Mouse (Mus musculus): ENCODE measurements around the gene Csrnp1. TPM values are rescaled to one million over a fixed set of nuclear protein-coding genes. Genes with fewer than 3 reads are reported as not detected.

Gene Csrnp1
- polyA plus RNA-seq, 1 experiment from 2014 or later = 3.2 TPM

GRCm38 (mm10) chr9:119993092-119993844 is 8.8 kb upstream of the Csrnp1 start:
- WGBS = 48% methylated on average over 10 of the region's 10 CpGs
- no peak for ATAC-seq (ENCODE audit: insufficient number of reproducible peaks, insufficient read depth, low FRiP score, low read depth)
- no peak overlapping the region for H3K27ac ChIP-seq (replicated peaks in 1 of 2; ENCODE audit: control insufficient read depth in 1 of 2, insufficient read depth in 1 of 2, low read depth in 2 of 2, low read length in 2 of 2)

GRCm38 (mm10) chr9:119991310-119991709 is 6.9 kb upstream of the Csrnp1 start:
- no peak overlapping the region for H3K27ac ChIP-seq (replicated peaks in 1 of 2; ENCODE audit: control insufficient read depth in 1 of 2, insufficient read depth in 1 of 2, low read depth in 2 of 2, low read length in 2 of 2)
- no peaks in the 10 kb centered on the region for H3K36me3 ChIP-seq (ENCODE audit: control insufficient read depth, insufficient read depth, low read length)
- peaks cover 0 to 5% of the 10 kb centered on the region in 2 experiments; a peak in 3 of 4 replicates for H3K4me1 ChIP-seq (ENCODE audit: control insufficient read depth in 2 of 2, insufficient read depth in 2 of 2, low read length in 2 of 2)
- no peak for ATAC-seq (ENCODE audit: insufficient number of reproducible peaks, insufficient read depth, low FRiP score, low read depth)
- H3K4me3 ChIP-seq (ENCODE audit: control insufficient read depth in 1 of 2, insufficient read depth in 1 of 2, low read depth in 1 of 2, low read length in 2 of 2) = no peak overlapping the region
- no peak overlapping the region for H3K4me2 ChIP-seq (ENCODE audit: low read length)
- H3K9ac ChIP-seq (ENCODE audit: low read length) = no peak overlapping the region
- no peaks in the 10 kb centered on the region for H3K27me3 ChIP-seq (ENCODE audit: control insufficient read depth, insufficient read depth, low read length)
- H3K9me3 ChIP-seq (ENCODE audit: control insufficient read depth, low read length) = no peaks in the 10 kb centered on the region
- 22% methylated on average over 5 of the region's 5 CpGs for WGBS

More at GRCm38 (mm10) chr9:119993092-119993844, 8.8 kb upstream of the Csrnp1 start:
- Histone ChIP-seq H3K4me2 (ENCODE audit: low read length) (no peak overlapping the region), H3K4me1 (ENCODE audit: control insufficient read depth in 2 of 2, insufficient read depth in 2 of 2, low read length in 2 of 2) (peaks cover 0 to 5% of the 10 kb centered on the region in 2 experiments; a peak in 3 of 4 replicates), H3K4me3 (ENCODE audit: control insufficient read depth in 1 of 2, insufficient read depth in 1 of 2, low read depth in 1 of 2, low read length in 2 of 2) (no peak overlapping the region), H3K9ac (ENCODE audit: low read length) (no peak overlapping the region), H3K27me3 (ENCODE audit: control insufficient read depth, insufficient read depth, low read length) (no peaks in the 10 kb centered on the region), H3K9me3 (ENCODE audit: control insufficient read depth, low read length) (no peaks in the 10 kb centered on the region), H3K36me3 (ENCODE audit: control insufficient read depth, insufficient read depth, low read length) (no peaks in the 10 kb centered on the region)

- Histone ChIP-seq H3K27me3 (ENCODE audit: control insufficient read depth, insufficient read depth, low read length) (no peaks in the 10 kb centered on the region), H3K27ac (replicated peaks in 1 of 2; ENCODE audit: control insufficient read depth in 1 of 2, insufficient read depth in 1 of 2, low read depth in 2 of 2, low read length in 2 of 2) (no peak overlapping the region), H3K4me3 (ENCODE audit: control insufficient read depth in 1 of 2, insufficient read depth in 1 of 2, low read depth in 1 of 2, low read length in 2 of 2) (no peak overlapping the region), H3K4me1 (ENCODE audit: control insufficient read depth in 2 of 2, insufficient read depth in 2 of 2, low read length in 2 of 2) (peaks cover 9 to 13% of the 10 kb centered on the region in 2 experiments; a peak in 3 of 4 replicates), H3K9me3 (ENCODE audit: control insufficient read depth, low read length) (no peaks in the 10 kb centered on the region), H3K36me3 (ENCODE audit: control insufficient read depth, insufficient read depth, low read length) (no peaks in the 10 kb centered on the region), H3K4me2 (ENCODE audit: low read length) (no peak overlapping the region), H3K9ac (ENCODE audit: low read length) (no peak overlapping the region)
- no peak for ATAC-seq (ENCODE audit: insufficient number of reproducible peaks, insufficient read depth, low FRiP score, low read depth)
- WGBS = 45% methylated on average over 7 of the region's 7 CpGs
Measured at GRCm38 (mm10) chr9:119988304-119988703, 3.8 kb upstream of the Csrnp1 start.

- Histone ChIP-seq H3K9ac (ENCODE audit: low read length) (no peak overlapping the region), H3K4me1 (ENCODE audit: control insufficient read depth in 2 of 2, insufficient read depth in 2 of 2, low read length in 2 of 2) (peaks cover 24 to 25% of the 10 kb centered on the region in 2 experiments), H3K27ac (replicated peaks in 1 of 2; ENCODE audit: control insufficient read depth in 1 of 2, insufficient read depth in 1 of 2, low read depth in 2 of 2, low read length in 2 of 2) (no peak overlapping the region), H3K36me3 (ENCODE audit: control insufficient read depth, insufficient read depth, low read length) (no peaks in the 10 kb centered on the region), H3K4me3 (ENCODE audit: control insufficient read depth in 1 of 2, insufficient read depth in 1 of 2, low read depth in 1 of 2, low read length in 2 of 2) (no peak overlapping the region), H3K27me3 (ENCODE audit: control insufficient read depth, insufficient read depth, low read length) (no peaks in the 10 kb centered on the region), H3K9me3 (ENCODE audit: control insufficient read depth, low read length) (no peaks in the 10 kb centered on the region), H3K4me2 (ENCODE audit: low read length) (no peak overlapping the region)
- ATAC-seq (ENCODE audit: insufficient number of reproducible peaks, insufficient read depth, low FRiP score, low read depth) = no peak
- WGBS = 86% methylated on average over 10 of the region's 10 CpGs
Measured at GRCm38 (mm10) chr9:119985881-119986574, 1.6 kb upstream of the Csrnp1 start.

- Histone ChIP-seq H3K9me3 (ENCODE audit: control insufficient read depth, low read length) (no peaks in the 10 kb centered on the region), H3K4me2 (ENCODE audit: low read length) (peak overlapping the region; percentile 96), H3K4me3 (ENCODE audit: control insufficient read depth in 1 of 2, insufficient read depth in 1 of 2, low read depth in 1 of 2, low read length in 2 of 2) (peak overlapping the region; percentile 87 to 90), H3K27ac (replicated peaks in 1 of 2; ENCODE audit: control insufficient read depth in 1 of 2, insufficient read depth in 1 of 2, low read depth in 2 of 2, low read length in 2 of 2) (peak overlapping the region; percentile 79 to 99), H3K9ac (ENCODE audit: low read length) (peak overlapping the region; percentile 87), H3K27me3 (ENCODE audit: control insufficient read depth, insufficient read depth, low read length) (no peaks in the 10 kb centered on the region), H3K4me1 (ENCODE audit: control insufficient read depth in 2 of 2, insufficient read depth in 2 of 2, low read length in 2 of 2) (peaks cover 38 to 47% of the 10 kb centered on the region in 2 experiments), H3K36me3 (ENCODE audit: control insufficient read depth, insufficient read depth, low read length) (no peaks in the 10 kb centered on the region)
- WGBS = under 1% methylated on average over 49 of the region's 79 CpGs
- peak; percentile 78 for ATAC-seq (ENCODE audit: insufficient number of reproducible peaks, insufficient read depth, low FRiP score, low read depth)
Measured at GRCm38 (mm10) chr9:119983585-119984535, 598 bp downstream of the Csrnp1 start.

GRCm38 (mm10) chr9:119982956-119983551 is 1.4 kb downstream of the Csrnp1 start:
- H3K4me2 ChIP-seq (ENCODE audit: low read length) = peak overlapping the region; percentile 96
- 1% methylated on average over 41 of the region's 48 CpGs for WGBS
- H3K4me3 ChIP-seq (ENCODE audit: control insufficient read depth in 1 of 2, insufficient read depth in 1 of 2, low read depth in 1 of 2, low read length in 2 of 2) = peak overlapping the region; percentile 87 to 90
- peak overlapping the region; percentile 87 for H3K9ac ChIP-seq (ENCODE audit: low read length)
- no peaks in the 10 kb centered on the region for H3K27me3 ChIP-seq (ENCODE audit: control insufficient read depth, insufficient read depth, low read length)
- no peaks in the 10 kb centered on the region for H3K36me3 ChIP-seq (ENCODE audit: control insufficient read depth, insufficient read depth, low read length)
- H3K27ac ChIP-seq (replicated peaks in 1 of 2; ENCODE audit: control insufficient read depth in 1 of 2, insufficient read depth in 1 of 2, low read depth in 2 of 2, low read length in 2 of 2) = peak overlapping the region; percentile 99
- peak; percentile 18; the same call in 1 of the 2 replicates for ATAC-seq (ENCODE audit: insufficient number of reproducible peaks, insufficient read depth, low FRiP score, low read depth)
- H3K4me1 ChIP-seq (ENCODE audit: control insufficient read depth in 2 of 2, insufficient read depth in 2 of 2, low read length in 2 of 2) = peaks cover 46 to 55% of the 10 kb centered on the region in 2 experiments
- no peaks in the 10 kb centered on the region for H3K9me3 ChIP-seq (ENCODE audit: control insufficient read depth, low read length)

All from heart, embryonic 14.5 days (tissue).